Mouse (Mus musculus): Measurements from ENCODE around the gene Tm4sf5. TPM values are rescaled to one million over a fixed set of nuclear protein-coding genes. Genes with fewer than 3 reads are reported as not detected.
"Not testable (repeated sequence)": the region's sequence is repeated elsewhere in the genome, so short reads cannot be mapped to it uniquely, and the experiment has no call there.

Tm4sf5 gene
- 0.69 TPM in 1 of 2 replicates, not detected in the other for polyA plus RNA-seq (2015; fragmentation: Nextera tagmentation; extraction: Ambion mirVana)

DNA sequence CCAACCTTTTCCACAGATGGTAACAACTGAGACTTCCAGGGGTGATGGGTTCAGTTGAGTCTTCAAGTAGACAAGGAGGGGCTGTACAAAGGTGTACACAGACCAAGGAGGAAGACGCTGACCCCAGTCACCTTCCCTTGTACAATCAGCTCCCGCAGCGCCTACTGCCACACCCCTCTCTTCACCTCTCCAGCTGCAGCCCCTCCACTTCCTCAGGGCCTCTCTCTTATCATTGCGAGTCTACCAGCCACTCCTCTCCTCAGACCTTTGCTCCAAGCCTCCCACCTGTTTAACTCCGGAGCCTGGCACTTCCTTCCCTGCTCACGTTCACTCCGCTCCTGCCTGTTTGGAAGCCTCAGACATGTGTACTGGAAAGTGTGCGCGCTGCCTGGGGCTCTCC lies at the start of gene Tm4sf5:
Gene Tm4sf5 (plus strand): TSS at position 275 of the 400 bp plus-strand sequence.
- no peak within 1 kb of the TSS for H3K4me3 ChIP-seq
- WGBS, result 71% methylated on average over 9 of the region's 9 CpGs
- ATAC-seq (ENCODE audit: insufficient number of reproducible peaks, insufficient read depth, low FRiP score, low TSS enrichment, low read depth), result no peak
- no peak within 1 kb of the TSS for H3K9ac ChIP-seq
- H3K9me3 ChIP-seq, result no peaks in the 10 kb centered on the region
- no peak within 1 kb of the TSS for H3K27ac ChIP-seq
- H3K36me3 ChIP-seq, result no peaks in the 10 kb centered on the region
- peaks cover 4% of the 10 kb centered on the region for H3K4me1 ChIP-seq
- H3K27me3 ChIP-seq, result no peaks in the 10 kb centered on the region
- no peak within 1 kb of the TSS for H3K4me2 ChIP-seq

DNA sequence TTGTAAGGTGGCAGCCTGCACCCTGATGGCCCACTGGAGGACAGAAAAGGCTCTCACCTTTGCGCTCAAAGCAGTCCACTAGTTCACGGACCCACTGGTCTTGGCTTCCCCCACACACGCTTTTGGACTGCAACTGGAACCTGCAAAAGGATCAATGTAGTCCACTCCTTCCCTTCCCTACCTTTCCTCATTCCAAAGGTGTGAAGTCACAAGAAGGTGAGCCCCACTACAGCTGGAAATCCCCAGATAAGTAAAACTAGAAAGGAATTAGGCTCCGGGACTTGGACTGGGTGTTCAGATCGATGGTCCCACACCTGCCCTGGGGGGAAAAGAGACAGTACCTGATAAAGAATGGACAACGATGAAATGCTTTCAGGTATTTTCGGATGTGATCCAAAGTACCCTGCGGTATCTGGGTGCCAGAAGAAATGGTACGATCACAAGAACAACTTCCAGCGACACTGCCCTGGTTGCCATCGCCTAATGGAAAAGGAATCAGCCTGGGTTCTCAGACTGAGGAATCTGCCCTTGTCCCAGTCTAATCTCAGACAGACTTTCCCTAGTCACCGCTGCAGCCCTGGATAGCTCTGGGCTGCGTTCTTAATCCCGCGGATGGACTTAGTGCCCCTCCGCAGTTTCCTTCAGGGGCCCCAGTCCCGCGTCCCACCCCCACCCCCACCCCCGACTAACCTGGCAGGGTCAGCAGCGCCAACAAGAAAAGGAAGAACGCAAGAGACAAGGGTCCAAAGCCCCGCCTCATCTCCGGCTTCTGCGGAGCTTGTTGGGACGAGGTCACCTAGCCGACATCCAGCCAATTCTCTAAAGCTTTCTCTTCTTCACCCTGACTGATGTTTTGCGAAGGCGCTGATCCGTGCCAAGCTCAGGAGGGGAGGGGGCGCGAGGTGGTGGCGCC lies 46.1 kb upstream of the Tm4sf5 start, which contains the start of gene Zmynd15:
Gene Zmynd15 (plus strand): TSS at position 746 of the 913 bp plus-strand sequence.
- Histone ChIP-seq H3K9ac (peak within 1 kb of the TSS; percentile 77), H3K4me3 (peak within 1 kb of the TSS; percentile 60), H3K27ac (no peak within 1 kb of the TSS), H3K4me1 (peaks cover 14% of the 10 kb centered on the region), H3K36me3 (0 out of 2 replicates have a peak, but pooled peaks cover 6% of the 10 kb centered on the region), H3K4me2 (peak within 1 kb of the TSS; percentile 95), H3K27me3 (peaks cover 54% of the 10 kb centered on the region), H3K9me3 (no peaks in the 10 kb centered on the region)
- ATAC-seq (ENCODE audit: insufficient number of reproducible peaks, insufficient read depth, low FRiP score, low TSS enrichment, low read depth), result no peak
- 17% methylated on average over 32 of the region's 32 CpGs for WGBS

DNA sequence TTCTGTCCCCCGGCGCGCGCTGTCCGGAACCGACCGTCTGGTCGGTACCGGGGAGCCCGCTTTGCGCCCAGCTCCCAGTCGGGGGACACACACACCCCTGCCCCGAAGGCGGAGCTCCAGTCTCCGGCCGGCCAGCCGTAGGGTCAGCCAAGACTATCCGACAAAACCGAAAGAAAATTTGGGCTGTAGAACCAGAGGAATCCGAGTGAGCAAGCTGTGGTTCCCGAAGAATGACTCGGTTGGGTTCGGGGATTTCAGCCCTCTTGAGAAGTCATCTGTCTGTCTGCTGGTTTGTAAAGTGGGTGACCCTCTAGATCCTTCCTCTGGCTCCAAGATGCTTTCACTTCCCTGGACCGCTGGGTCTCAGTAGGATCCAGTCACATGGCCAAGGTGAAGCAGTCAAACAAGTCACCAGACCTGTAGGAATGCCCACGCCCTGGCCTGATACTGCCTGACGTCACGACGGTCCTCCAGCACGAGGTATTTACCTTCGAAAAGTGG lies 45.4 kb upstream of the Tm4sf5 start, which contains the start of gene Cxcl16:
Gene Cxcl16 (minus strand): TSS at position 384 of the 501 bp plus-strand sequence.
- H3K4me3 ChIP-seq, result peak within 1 kb of the TSS; percentile 60
- H3K4me1 ChIP-seq, result peaks cover 14% of the 10 kb centered on the region
- H3K9ac ChIP-seq, result peak within 1 kb of the TSS; percentile 77
- no peak for ATAC-seq (ENCODE audit: insufficient number of reproducible peaks, insufficient read depth, low FRiP score, low TSS enrichment, low read depth)
- no peaks in the 10 kb centered on the region for H3K9me3 ChIP-seq
- H3K27ac ChIP-seq, result no peak within 1 kb of the TSS
- 4% methylated on average over 30 of the region's 30 CpGs for WGBS
- H3K27me3 ChIP-seq, result peaks cover 61% of the 10 kb centered on the region
- H3K4me2 ChIP-seq, result peak within 1 kb of the TSS; percentile 95
- H3K36me3 ChIP-seq, result 0 out of 2 replicates have a peak, but pooled peaks cover 6% of the 10 kb centered on the region

DNA sequence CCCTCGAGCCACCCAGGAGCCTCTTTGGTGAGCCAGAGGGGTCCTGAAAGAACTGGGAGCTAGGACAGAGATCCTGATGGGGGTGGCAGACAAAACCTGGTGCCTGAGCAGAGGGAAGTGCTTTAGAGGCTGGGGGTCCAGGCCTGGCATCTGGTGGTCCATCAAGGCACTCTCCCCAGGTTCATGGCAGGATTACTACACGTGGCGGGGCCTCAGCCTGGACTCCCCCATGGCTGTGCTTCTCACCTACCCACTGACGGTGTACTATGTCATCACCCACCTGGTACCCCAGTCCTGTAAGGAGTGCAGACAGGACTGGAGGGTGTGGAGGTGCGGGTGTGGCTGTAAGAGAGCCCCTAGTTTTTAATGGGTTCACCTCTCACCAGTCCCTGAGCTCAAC lies 41.1 kb upstream of the Tm4sf5 start:
- no peaks in the 10 kb centered on the region for H3K36me3 ChIP-seq
- H3K4me2 ChIP-seq, result no peak overlapping the region
- 75% methylated on average over 5 of the region's 5 CpGs for WGBS
- peaks cover 69% of the 10 kb centered on the region for H3K27me3 ChIP-seq
- no peaks in the 10 kb centered on the region for H3K9me3 ChIP-seq
- H3K9ac ChIP-seq, result no peak overlapping the region
- H3K4me3 ChIP-seq, result no peak overlapping the region
- H3K27ac ChIP-seq, result no peak overlapping the region
- H3K4me1 ChIP-seq, result peaks cover 22% of the 10 kb centered on the region
- ATAC-seq (ENCODE audit: insufficient number of reproducible peaks, insufficient read depth, low FRiP score, low TSS enrichment, low read depth), result peak; percentile 39; the same call in 1 of the 2 replicates

DNA sequence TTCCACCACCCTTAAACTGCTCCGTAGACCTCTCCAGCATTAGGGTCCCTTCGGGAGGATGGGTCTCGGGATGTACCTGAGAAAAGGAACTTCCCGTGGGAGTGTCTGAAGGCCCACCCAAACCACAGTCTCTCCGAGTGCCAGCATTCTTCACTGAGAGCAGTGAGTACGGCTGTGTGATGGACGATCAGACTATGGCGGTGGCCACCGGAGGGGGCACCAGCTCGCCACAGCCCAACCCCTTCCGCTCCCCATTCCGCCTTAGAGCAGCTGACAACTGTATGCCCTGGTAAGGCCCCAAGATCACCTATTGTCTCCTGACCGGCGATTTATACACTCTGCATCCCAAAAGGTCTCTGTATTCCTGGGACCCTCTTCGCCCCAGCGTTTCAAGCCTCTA lies 39.8 kb upstream of the Tm4sf5 start:
- 19% methylated on average over 16 of the region's 16 CpGs for WGBS
- peaks cover 56% of the 10 kb centered on the region for H3K27me3 ChIP-seq
- peak overlapping the region; percentile 58 for H3K9ac ChIP-seq
- no peak overlapping the region for H3K27ac ChIP-seq
- ATAC-seq (ENCODE audit: insufficient number of reproducible peaks, insufficient read depth, low FRiP score, low TSS enrichment, low read depth), result no peak
- peak overlapping the region; percentile 33 for H3K4me3 ChIP-seq
- H3K4me2 ChIP-seq, result peak overlapping the region; percentile 60
- H3K36me3 ChIP-seq, result no peaks in the 10 kb centered on the region
- no peaks in the 10 kb centered on the region for H3K9me3 ChIP-seq
- peaks cover 12% of the 10 kb centered on the region for H3K4me1 ChIP-seq

DNA sequence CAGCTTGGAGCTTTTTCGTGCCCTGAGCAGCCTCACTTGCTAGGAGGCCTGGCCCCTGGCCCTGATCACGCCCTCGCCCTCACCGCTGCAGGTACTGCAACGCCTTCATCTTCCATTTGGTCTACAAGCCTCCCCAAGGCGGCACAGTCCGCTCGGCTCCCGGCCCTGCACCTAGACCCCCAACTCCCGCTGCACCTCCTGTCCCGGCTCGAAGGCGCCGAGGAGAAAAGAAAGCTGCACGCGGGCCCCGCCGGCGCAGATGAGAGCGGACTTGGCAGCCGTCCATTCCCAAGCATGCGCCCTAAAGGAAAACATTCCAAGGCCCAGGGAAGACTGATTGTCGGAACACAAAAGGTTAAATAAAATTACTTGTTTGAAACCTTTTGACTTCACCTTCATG lies 39.2 kb upstream of the Tm4sf5 start:
- 4% methylated on average over 23 of the region's 23 CpGs for WGBS
- Histone ChIP-seq H3K4me3 (peak overlapping the region; percentile 33), H3K4me1 (peaks cover 12% of the 10 kb centered on the region), H3K9ac (peak overlapping the region; percentile 58), H3K4me2 (peak overlapping the region; percentile 60), H3K36me3 (no peaks in the 10 kb centered on the region), H3K27me3 (peaks cover 50% of the 10 kb centered on the region), H3K9me3 (no peaks in the 10 kb centered on the region), H3K27ac (no peak overlapping the region)
- ATAC-seq (ENCODE audit: insufficient number of reproducible peaks, insufficient read depth, low FRiP score, low TSS enrichment, low read depth), result no peak

DNA sequence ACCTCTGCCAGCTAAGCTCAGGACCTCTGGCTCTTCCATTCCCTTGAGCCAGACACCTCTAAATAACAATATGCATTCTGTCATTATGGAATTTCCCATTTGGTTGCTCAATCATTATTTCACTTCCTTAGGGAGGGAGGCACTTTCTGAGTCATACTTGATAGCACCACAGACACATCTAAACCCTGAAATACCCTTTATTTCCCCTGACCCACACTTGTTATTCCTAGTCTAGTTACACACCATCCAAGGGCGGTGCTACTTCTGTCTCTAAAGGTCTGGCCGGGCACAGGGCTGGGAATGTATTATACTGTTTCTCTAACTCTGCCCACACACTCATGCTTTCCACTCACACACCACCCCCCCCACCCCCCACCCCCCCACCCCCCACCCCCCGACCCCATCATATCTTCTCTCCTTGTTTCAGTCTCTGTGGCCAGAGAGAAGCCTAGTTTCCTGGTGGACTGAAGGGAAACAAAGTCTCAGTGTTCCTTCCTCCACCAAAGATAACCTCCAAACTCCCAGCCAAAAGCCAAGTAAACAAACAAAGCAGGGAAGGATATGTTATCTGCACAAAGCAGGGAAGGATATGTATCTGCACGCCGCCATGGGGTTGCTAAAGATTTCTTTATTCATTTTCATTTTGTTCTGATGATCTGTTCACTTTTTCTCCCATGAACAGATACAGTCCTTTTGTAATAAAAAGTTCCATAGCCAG lies 37.0 kb upstream of the Tm4sf5 start:
- no peaks in the 10 kb centered on the region for H3K36me3 ChIP-seq
- no peak overlapping the region for H3K4me3 ChIP-seq
- H3K4me1 ChIP-seq, result peaks cover 12% of the 10 kb centered on the region
- no peaks in the 10 kb centered on the region for H3K9me3 ChIP-seq
- WGBS, result 79% methylated on average over 5 of the region's 5 CpGs
- H3K4me2 ChIP-seq, result no peak overlapping the region
- H3K27me3 ChIP-seq, result peaks cover 33% of the 10 kb centered on the region
- H3K27ac ChIP-seq, result no peak overlapping the region
- no peak overlapping the region for H3K9ac ChIP-seq
- ATAC-seq (ENCODE audit: insufficient number of reproducible peaks, insufficient read depth, low FRiP score, low TSS enrichment, low read depth), result no peak

DNA sequence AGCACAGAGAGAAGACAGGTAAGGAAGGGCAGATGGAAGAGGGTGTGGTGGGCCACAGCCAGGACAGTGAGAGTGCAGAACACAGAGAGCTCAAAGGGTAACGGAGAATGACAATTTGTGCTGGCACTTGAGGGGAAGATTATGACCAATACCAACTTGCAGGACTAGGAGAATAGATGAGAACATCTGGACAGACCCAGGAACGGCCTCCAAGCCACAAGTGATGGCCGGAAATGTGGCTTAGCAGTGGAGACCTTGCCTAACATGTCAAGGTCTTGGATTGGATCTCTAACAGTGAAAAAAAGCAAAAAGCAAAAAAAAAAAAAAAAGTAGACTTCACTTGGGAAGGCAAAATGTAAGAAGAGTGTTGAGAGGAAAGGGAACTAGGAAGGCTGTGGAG lies 35.3 kb upstream of the Tm4sf5 start:
- no peak overlapping the region for H3K4me3 ChIP-seq
- peaks cover 16% of the 10 kb centered on the region for H3K27me3 ChIP-seq
- no peak for ATAC-seq (ENCODE audit: insufficient number of reproducible peaks, insufficient read depth, low FRiP score, low TSS enrichment, low read depth)
- no peak overlapping the region for H3K4me2 ChIP-seq
- H3K9me3 ChIP-seq, result no peaks in the 10 kb centered on the region
- H3K9ac ChIP-seq, result no peak overlapping the region
- no peak overlapping the region for H3K27ac ChIP-seq
- WGBS, result 84% methylated on average over 3 of the region's 3 CpGs
- H3K4me1 ChIP-seq, result peaks cover 12% of the 10 kb centered on the region
- H3K36me3 ChIP-seq, result no peaks in the 10 kb centered on the region

DNA sequence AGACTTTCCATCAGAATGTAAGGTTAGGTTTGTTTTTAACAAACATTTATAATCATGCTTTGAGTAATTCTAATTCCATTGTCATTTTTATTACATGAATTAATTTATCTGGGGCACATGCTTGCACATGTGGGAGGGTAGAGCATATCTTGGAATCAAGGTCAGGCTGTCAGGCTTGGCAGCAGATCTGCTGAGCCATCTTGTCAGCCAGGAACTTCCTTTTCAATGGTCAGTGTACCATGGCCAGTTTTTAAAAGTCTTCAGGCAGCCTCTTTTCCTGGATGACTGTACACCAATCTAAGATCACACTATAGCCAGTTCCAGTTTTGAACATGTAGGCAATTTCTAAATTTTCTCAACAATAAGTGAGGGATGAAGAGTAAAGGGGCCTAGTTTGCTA lies 32.3 kb upstream of the Tm4sf5 start:
- Histone ChIP-seq H3K9me3 (no peaks in the 10 kb centered on the region), H3K36me3 (no peaks in the 10 kb centered on the region), H3K27ac (no peak overlapping the region), H3K9ac (no peak overlapping the region), H3K4me3 (no peak overlapping the region), H3K4me2 (no peak overlapping the region), H3K4me1 (no peaks in the 10 kb centered on the region), H3K27me3 (no peaks in the 10 kb centered on the region)
- ATAC-seq (ENCODE audit: insufficient number of reproducible peaks, insufficient read depth, low FRiP score, low TSS enrichment, low read depth), result no peak

DNA sequence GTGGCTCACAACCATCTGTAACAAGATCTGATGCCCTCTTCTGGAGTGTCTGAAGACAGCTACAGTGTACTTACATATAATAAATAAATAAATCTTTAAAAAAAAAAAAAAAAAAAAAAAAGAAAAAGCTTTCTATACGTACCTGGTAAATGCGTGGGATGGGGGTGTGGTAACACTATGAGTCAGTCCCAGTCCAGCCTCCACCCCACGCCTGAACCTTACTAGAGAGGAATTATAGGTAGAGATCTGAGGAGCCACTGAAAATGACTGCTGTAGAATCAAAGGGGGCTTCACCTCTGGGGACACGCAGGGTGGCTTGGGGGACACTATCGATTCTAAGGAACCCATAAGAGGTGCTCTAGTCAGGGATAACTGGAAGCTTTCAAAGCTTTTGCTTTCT lies 31.8 kb upstream of the Tm4sf5 start:
- ATAC-seq (ENCODE audit: insufficient number of reproducible peaks, insufficient read depth, low FRiP score, low TSS enrichment, low read depth); H3K9ac ChIP-seq: not testable (repeated sequence)
- WGBS, result 85% methylated on average over 5 of the region's 5 CpGs

DNA sequence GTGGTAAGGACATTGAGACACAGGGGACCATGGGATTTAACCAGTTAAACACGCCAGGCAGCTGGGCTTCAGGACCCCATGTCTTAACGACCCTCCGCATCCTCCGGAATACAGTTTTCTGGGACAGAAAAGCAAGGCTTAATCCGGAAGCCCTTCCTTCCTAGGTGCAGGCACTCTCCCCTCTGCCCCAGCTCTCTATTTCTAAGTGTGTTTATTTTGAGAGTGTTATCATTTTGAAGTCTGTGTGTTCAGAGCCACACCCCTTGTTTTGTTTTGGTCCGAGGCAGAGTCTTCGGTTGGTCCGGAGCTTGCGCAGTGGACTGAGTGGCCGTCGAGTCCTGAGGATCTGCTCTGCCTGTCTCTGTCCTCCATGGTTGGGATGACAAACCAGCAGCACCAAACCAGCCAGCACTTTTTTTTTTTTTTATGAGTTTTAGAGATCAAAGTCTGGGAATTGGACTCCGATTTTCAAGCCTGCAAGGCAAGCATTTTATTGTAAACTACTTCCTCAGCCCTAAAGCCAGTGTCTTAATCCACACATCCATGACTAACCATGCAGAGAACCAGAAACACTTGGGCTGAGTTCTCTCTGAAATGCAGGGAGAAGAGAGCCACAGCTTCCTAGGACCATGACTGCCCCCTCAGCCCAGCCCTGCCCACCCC lies 30.0 kb upstream of the Tm4sf5 start:
- no peak overlapping the region for H3K4me2 ChIP-seq
- H3K27me3 ChIP-seq, result no peaks in the 10 kb centered on the region
- WGBS, result 72% methylated on average over 12 of the region's 12 CpGs
- H3K36me3 ChIP-seq, result no peaks in the 10 kb centered on the region
- no peak for ATAC-seq (ENCODE audit: insufficient number of reproducible peaks, insufficient read depth, low FRiP score, low TSS enrichment, low read depth)
- H3K4me1 ChIP-seq, result no peaks in the 10 kb centered on the region
- H3K4me3 ChIP-seq, result no peak overlapping the region
- H3K27ac ChIP-seq, result no peak overlapping the region
- H3K9ac ChIP-seq, result no peak overlapping the region
- H3K9me3 ChIP-seq, result no peaks in the 10 kb centered on the region

More for the DNA sequence above, 31.8 kb upstream of the Tm4sf5 start:
- not testable (repeated sequence) for H3K36me3 ChIP-seq, H3K4me1 ChIP-seq, H3K4me2 ChIP-seq, H3K9me3 ChIP-seq, H3K4me3 ChIP-seq, H3K27ac ChIP-seq, H3K27me3 ChIP-seq
